Mouse (Mus musculus) neural tube, embryonic 13.5 days (tissue): Measurements from ENCODE around the gene Stk32b. TPM values are rescaled to one million over a fixed set of nuclear protein-coding genes. Genes with fewer than 3 reads are reported as not detected.
A peak's percentile ranks its signal among the peaks of the same experiment; 100 is the strongest.

Experiments
- ATAC-seq: fragments of 200-750 bp; cut with Nextera tagmentation; 2 replicates; pipeline ENCODE4 v1.8.0; 2017; ENCODE audit warnings: low read depth, mild to moderate bottlenecking, moderate TSS enrichment, moderate library complexity
- H3K27ac ChIP-seq: fragments of 300-500 bp; sonication (generic); replicated peaks from 2 replicates; pipeline ENCODE4 v1.5.1; 2015; ENCODE audit warnings: moderate library complexity, mild to moderate bottlenecking, inconsistent platforms
- H3K27me3 ChIP-seq: fragments of 300-500 bp; sonication (generic); 2 replicates; pipeline ENCODE4 v1.6.1; 2015; ENCODE audit warnings: mild to moderate bottlenecking, inconsistent platforms
- H3K36me3 ChIP-seq: fragments of 300-500 bp; sonication (generic); 2 replicates; pipeline ENCODE4 v1.6.1; 2015; ENCODE audit warnings: mild to moderate bottlenecking, inconsistent platforms
- H3K4me1 ChIP-seq: fragments of 300-500 bp; sonication (generic); replicated peaks from 2 replicates; pipeline ENCODE4 v1.6.1; 2015; ENCODE audit warnings: inconsistent platforms
- H3K4me2 ChIP-seq: fragments of 300-500 bp; sonication (generic); 2 replicates; pipeline ENCODE4 v1.6.1; 2015; ENCODE audit warnings: inconsistent platforms, mild to moderate bottlenecking, moderate library complexity
- H3K4me3 ChIP-seq: fragments of 300-500 bp; sonication (generic); 2 replicates; pipeline ENCODE4 v1.5.1; 2015; ENCODE audit warnings: mild to moderate bottlenecking, inconsistent platforms
- H3K9ac ChIP-seq: fragments of 300-500 bp; sonication (generic); 2 replicates; pipeline ENCODE4 v1.6.1; 2015; ENCODE audit warnings: moderate library complexity, mild to moderate bottlenecking, inconsistent platforms
- H3K9me3 ChIP-seq: fragments of 300-500 bp; sonication (generic); 2 replicates; pipeline ENCODE4 v1.6.1; 2016; ENCODE audit warnings: inconsistent platforms
- WGBS: fragments of 180-500 bp; shearing (Covaris S2); methylation state at CpG from one replicate; pipeline ENCODE4 v1.1.7; 2015; 5-methylcytosine and 5-hydroxymethylcytosine counted together
- polyA plus RNA-seq: library from polyadenylated mRNA; unstranded; fragments of >200 nt; fragmentation: Nextera tagmentation; extraction: Ambion mirVana; gene quantifications from 2 replicates; pipeline ENCODE4 v1.2.1, GENCODE M21; 2015

Gene Stk32b
- polyA plus RNA-seq: 25.8 and 28.2 TPM in 2 replicates

GRCm38 (mm10) chr5:37716505-37717372 lies at the start of gene Stk32b:
Gene Stk32b (minus strand): TSS chr5:37717171.
- Histone ChIP-seq H3K27me3 (peaks cover 35% of the 10 kb centered on the region), H3K4me3 (peak within 1 kb of the TSS; percentile 64), H3K9me3 (no peaks in the 10 kb centered on the region; the same call in 1 of the 2 replicates), H3K27ac (peak within 1 kb of the TSS; percentile 89), H3K4me2 (peak within 1 kb of the TSS; percentile 77), H3K4me1 (peaks cover 44% of the 10 kb centered on the region), H3K36me3 (no peaks in the 10 kb centered on the region), H3K9ac (peak within 1 kb of the TSS; percentile 83)
- peak; percentile 92 for ATAC-seq
- under 1% methylated on average over 40 of the region's 40 CpGs for WGBS

DNA sequence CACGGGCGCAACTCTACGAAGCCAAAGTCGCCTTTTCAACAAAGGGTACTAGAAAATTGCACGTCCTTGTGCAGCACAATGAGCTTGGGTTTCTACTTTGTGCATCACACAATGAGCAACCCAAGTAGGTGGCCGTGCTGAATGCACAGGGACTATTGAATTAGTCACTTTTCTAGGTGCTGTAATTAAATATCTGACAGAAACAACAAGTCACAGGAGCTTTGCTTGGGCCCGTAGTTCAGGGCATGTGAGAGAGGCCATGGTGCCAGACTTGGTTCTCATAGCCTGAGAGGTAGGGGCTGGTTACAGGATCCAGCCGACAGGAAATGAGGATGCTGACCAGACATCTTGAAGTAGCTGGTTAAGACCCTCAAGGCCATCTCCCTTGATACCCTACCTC lies 48.9 kb upstream of the Stk32b start:
- H3K4me1 ChIP-seq: peaks cover 14% of the 10 kb centered on the region
- no peak overlapping the region for H3K4me3 ChIP-seq
- 15% methylated on average over 8 of the region's 8 CpGs for WGBS
- H3K27ac ChIP-seq: no peak overlapping the region
- no peak for ATAC-seq
- H3K36me3 ChIP-seq: no peaks in the 10 kb centered on the region
- no peaks in the 10 kb centered on the region for H3K9me3 ChIP-seq
- peaks cover 55% of the 10 kb centered on the region for H3K27me3 ChIP-seq
- no peak overlapping the region for H3K9ac ChIP-seq
- no peak overlapping the region for H3K4me2 ChIP-seq

- Histone ChIP-seq H3K9me3 (no peaks in the 10 kb centered on the region), H3K36me3 (no peaks in the 10 kb centered on the region), H3K4me3 (no peak overlapping the region), H3K4me1 (no peaks in the 10 kb centered on the region), H3K27ac (no peak overlapping the region), H3K27me3 (peaks cover 39% of the 10 kb centered on the region), H3K4me2 (no peak overlapping the region), H3K9ac (no peak overlapping the region)
- ATAC-seq: no peak; the same call in 1 of the 2 replicates
- 89% methylated on average over 3 of the region's 3 CpGs for WGBS
These were observed 45.1 kb upstream of the Stk32b start for GRCm38 (mm10) chr5:37762046-37762445.

DNA sequence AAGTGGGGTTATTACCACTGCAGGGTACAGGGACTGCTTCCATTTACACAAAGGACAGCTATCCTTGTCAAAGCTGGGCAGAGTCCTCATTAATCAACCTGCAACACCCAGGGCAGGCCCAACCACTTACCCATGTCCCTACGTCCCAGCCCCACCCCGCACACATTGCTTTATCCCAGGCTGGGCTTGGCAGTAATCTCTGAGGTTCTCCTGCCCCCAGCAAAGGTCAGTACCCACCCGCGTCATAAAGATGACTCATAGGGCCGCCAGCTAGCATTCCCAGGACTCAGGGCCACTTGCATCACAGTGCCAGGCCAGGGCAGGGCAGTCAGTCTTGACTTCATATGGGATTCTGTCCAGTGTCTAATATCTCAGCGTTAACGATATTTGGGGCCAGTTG lies 36.4 kb upstream of the Stk32b start:
- WGBS: 76% methylated on average over 7 of the region's 7 CpGs
- Histone ChIP-seq H3K36me3 (no peaks in the 10 kb centered on the region), H3K9me3 (no peaks in the 10 kb centered on the region), H3K4me2 (no peak overlapping the region), H3K27ac (no peak overlapping the region), H3K27me3 (peaks cover 6% of the 10 kb centered on the region; the same call in 1 of the 2 replicates), H3K4me1 (no peaks in the 10 kb centered on the region), H3K4me3 (no peak overlapping the region), H3K9ac (no peak overlapping the region)
- no peak for ATAC-seq

DNA sequence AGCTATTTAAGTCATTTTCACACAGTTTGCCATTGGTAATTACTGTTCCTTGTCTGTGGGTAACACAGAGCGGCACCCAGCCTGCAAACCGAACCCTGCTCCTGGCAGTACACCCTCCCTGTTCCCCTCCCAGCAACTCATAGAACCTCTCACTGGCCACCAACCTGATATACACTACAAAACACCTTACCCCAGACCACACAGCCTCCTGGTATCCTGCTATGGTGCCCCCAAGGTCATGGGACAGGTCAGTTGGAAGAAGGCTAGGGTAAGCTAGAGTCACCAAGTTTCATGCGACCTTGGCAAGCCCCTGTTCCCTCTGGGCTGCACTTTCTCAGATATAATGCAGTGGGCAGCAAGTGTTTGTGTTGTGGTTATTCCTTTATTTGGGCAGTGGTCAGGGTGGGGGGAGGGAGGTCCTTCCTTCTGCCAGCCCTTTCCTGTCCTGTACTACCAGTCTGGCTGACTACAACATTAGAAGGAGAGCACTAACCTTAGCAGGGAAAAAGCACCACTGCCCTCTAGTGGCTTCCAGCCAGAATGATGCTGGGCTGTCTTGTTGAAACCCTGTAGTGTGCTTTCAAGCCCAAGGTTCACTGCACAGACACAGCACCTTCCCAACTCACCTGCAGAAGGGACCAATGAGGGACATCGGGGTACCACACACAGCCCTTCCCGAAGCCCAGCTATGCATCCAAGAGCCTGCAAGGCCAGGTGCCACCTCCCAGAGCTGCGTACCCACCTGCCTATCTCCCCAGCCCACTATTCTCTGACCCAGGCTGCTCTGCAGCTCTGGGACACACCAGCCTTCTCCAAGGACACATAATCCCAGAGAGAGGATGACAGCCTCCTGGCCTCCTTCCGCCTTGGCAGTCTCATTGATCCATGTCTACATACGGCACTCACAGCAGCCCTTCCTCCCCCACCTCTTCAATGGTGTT lies 35.3 kb upstream of the Stk32b start:
- no peaks in the 10 kb centered on the region for H3K9me3 ChIP-seq
- peaks cover under 1% of the 10 kb centered on the region; the same call in 1 of the 2 replicates for H3K27me3 ChIP-seq
- no peak overlapping the region for H3K9ac ChIP-seq
- H3K27ac ChIP-seq: no peak overlapping the region
- WGBS: 66% methylated on average over 8 of the region's 8 CpGs
- peak; percentile 85 for ATAC-seq
- H3K36me3 ChIP-seq: no peaks in the 10 kb centered on the region
- H3K4me2 ChIP-seq: no peak overlapping the region
- H3K4me3 ChIP-seq: no peak overlapping the region
- no peaks in the 10 kb centered on the region for H3K4me1 ChIP-seq

GRCm38 (mm10) chr5:37743889-37744707 lies 27.1 kb upstream of the Stk32b start:
- no peak for ATAC-seq
- no peaks in the 10 kb centered on the region for H3K36me3 ChIP-seq
- 82% methylated on average over 13 of the region's 13 CpGs for WGBS
- H3K4me2 ChIP-seq: no peak overlapping the region
- H3K27ac ChIP-seq: no peak overlapping the region
- peaks cover 5% of the 10 kb centered on the region; the same call in 1 of the 2 replicates for H3K9me3 ChIP-seq
- H3K4me1 ChIP-seq: no peaks in the 10 kb centered on the region
- no peaks in the 10 kb centered on the region for H3K27me3 ChIP-seq
- no peak overlapping the region for H3K4me3 ChIP-seq
- no peak overlapping the region for H3K9ac ChIP-seq

DNA sequence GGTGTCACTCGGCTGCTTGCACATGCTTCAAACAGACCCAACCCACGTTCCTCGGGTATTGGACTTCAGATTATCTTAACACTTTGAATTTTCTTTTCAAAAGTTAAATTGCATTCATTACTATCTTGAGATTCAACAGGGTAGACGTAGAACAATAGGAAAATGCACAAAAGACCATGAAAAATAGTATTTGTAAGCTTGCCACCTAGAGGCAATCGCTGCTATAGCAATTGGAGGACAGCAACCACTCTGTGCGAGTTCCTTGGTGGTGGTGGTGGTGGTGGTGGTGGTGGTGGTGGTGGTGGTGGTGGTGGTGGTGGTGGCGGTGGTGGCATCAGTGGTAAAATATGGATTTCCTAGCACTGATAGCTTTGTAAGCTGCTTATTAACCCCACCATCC lies 19.2 kb upstream of the Stk32b start:
- 60% methylated on average over 7 of the region's 7 CpGs for WGBS
- Histone ChIP-seq H3K4me3 (no peak overlapping the region), H3K9me3 (no peaks in the 10 kb centered on the region), H3K27ac (no peak overlapping the region), H3K36me3 (no peaks in the 10 kb centered on the region), H3K27me3 (no peaks in the 10 kb centered on the region), H3K4me2 (no peak overlapping the region), H3K4me1 (no peaks in the 10 kb centered on the region), H3K9ac (no peak overlapping the region)
- no peak for ATAC-seq

DNA sequence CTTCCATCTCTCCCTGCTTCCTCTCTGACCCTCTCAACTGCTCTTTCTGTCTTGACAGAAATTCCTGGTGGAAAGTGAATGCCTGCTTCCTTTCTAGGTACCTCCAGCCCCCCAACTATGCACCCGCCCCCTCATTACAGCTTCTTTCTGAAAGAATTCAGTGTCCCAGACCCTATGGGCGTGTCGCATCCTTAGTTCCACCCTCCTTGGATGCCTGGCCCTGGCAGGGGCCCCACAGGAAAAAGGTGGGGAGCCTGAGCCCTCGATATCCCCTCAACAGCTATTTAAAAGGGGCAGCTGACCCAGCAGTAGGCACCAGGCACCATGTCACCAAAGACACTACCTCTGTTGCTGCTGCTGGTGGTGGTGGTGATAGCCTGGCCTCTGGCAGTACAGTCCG lies 18.3 kb upstream of the Stk32b start, which contains the start of gene Cytl1:
TSS of gene Cytl1 (plus strand) at position 296 of the 400 bp plus-strand sequence.
- no peak within 1 kb of the TSS for H3K4me3 ChIP-seq
- no peak within 1 kb of the TSS for H3K9ac ChIP-seq
- ATAC-seq: no peak
- H3K27me3 ChIP-seq: no peaks in the 10 kb centered on the region
- 43% methylated on average over 5 of the region's 5 CpGs for WGBS
- no peaks in the 10 kb centered on the region for H3K9me3 ChIP-seq
- H3K36me3 ChIP-seq: no peaks in the 10 kb centered on the region
- H3K27ac ChIP-seq: no peak within 1 kb of the TSS
- H3K4me1 ChIP-seq: no peaks in the 10 kb centered on the region
- H3K4me2 ChIP-seq: no peak within 1 kb of the TSS

DNA sequence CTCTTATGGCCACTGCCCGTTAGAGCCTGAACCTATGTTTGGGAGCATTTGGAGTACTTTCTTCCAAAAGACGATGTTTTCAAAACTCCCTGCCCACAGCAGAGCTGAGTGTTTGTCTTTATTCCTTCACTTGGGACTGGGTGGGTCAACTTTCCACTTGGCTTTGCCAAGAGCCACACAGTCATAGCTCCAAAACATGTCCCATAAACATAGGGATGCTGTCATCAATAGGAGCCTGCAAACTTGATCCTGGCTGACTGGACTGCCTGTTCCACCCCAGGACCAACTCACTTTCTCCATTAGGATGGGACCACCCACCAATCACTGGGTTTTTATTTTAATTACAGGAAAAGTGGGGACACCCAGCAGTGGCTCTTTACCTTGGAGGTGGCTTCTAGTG lies 13.8 kb upstream of the Stk32b start:
- no peaks in the 10 kb centered on the region for H3K27me3 ChIP-seq
- no peaks in the 10 kb centered on the region for H3K36me3 ChIP-seq
- H3K9ac ChIP-seq: no peak overlapping the region
- no peak for ATAC-seq
- no peaks in the 10 kb centered on the region for H3K4me1 ChIP-seq
- H3K4me3 ChIP-seq: no peak overlapping the region
- H3K4me2 ChIP-seq: no peak overlapping the region
- H3K27ac ChIP-seq: no peak overlapping the region
- no peaks in the 10 kb centered on the region for H3K9me3 ChIP-seq
- WGBS: 91% methylated on average over 2 of the region's 2 CpGs

DNA sequence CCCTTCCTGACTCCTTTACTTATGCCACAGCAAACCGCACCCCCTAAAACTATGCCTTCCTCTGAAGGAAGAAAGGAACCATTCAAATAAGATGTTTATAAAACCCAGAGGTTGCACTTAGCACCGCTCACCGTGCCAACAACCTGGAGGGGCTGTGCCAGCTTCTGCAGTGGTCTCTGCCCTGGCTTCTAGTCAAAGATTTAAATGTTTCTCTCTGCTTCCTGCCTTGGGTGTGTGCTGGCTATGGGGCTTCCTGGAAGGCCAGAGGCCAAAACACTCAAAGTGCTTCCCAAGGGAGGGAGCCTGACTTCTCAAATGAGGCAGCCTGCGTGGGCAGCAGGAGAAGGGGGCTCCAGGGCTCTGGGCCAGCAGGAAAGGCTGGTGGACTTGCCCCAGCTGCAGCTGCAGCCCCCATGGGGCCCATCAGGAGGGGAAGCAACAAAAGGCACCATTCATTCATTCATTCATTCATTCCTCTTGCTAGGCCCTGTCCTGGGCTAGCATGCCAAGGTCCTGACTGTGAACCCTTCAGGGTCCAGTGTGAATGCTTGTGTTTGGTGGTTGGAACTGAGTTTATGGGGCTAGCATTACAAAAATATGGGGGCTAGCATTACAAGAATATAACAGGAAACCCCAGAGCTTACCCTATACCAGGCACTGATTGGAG lies 8.4 kb upstream of the Stk32b start:
- ATAC-seq: no peak
- Histone ChIP-seq H3K27ac (no peak overlapping the region), H3K9me3 (no peaks in the 10 kb centered on the region), H3K4me3 (no peak overlapping the region), H3K27me3 (peaks cover 9% of the 10 kb centered on the region), H3K9ac (no peak overlapping the region), H3K4me2 (no peak overlapping the region), H3K36me3 (no peaks in the 10 kb centered on the region), H3K4me1 (peaks cover 13% of the 10 kb centered on the region)
- 78% methylated on average over 4 of the region's 4 CpGs for WGBS

DNA sequence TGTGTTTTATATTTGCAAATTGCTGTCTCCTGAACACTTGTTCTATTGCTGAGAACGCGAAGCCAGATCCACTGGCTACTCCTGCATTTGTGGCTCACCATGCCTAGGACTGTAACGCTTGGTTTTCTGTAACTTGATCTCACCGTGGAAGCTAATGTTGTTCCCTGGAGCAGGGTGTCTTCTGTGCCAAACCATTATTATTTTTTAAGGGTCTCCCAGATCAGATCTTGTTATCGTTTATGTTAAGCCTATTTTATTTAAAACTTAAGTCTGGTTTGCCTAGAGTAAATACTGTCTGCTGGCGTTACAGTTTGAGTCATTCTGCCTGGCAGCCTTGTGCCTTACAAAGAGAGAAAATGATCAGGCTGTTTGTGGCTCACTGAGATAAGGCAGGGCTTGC lies 3.7 kb upstream of the Stk32b start:
- no peak overlapping the region for H3K4me2 ChIP-seq
- ATAC-seq: no peak
- H3K27ac ChIP-seq: 0 out of 2 replicates have a peak overlapping the region, but pooled peaks have one; percentile 29
- H3K4me3 ChIP-seq: no peak overlapping the region
- peaks cover 33% of the 10 kb centered on the region for H3K4me1 ChIP-seq
- no peak overlapping the region for H3K9ac ChIP-seq
- H3K36me3 ChIP-seq: no peaks in the 10 kb centered on the region
- peaks cover 35% of the 10 kb centered on the region for H3K27me3 ChIP-seq
- WGBS: 23% methylated on average over 6 of the region's 6 CpGs
- no peaks in the 10 kb centered on the region for H3K9me3 ChIP-seq
